Mouse (Mus musculus) ES-Bruce4 (cell line): ENCODE data around the gene Ddx55.
"Not testable (repeated sequence)": the region's sequence is repeated elsewhere in the genome, so short reads cannot be mapped to it uniquely, and the experiment has no call there.

Source experiments
- CTCF ChIP-seq: IDR thresholded peaks from one replicate; pipeline ENCODE4 v1.8.1; 2011; ENCODE audit warnings: low read depth, low read length
- EP300 ChIP-seq: IDR thresholded peaks from 2 replicates; pipeline ENCODE4 v1.6.1; 2011; ENCODE audit warnings: low read depth, low read length; ENCODE audit not compliant: insufficient read depth
- POLR2A ChIP-seq: IDR thresholded peaks from one replicate; pipeline ENCODE4 v1.8.1; 2011; ENCODE audit warnings: low read length; ENCODE audit not compliant: insufficient read depth

GRCm38 (mm10) chr5:124599726-124600125 lies 47.1 kb downstream of the Ddx55 start:
- TF ChIP-seq CTCF, EP300, POLR2A: not testable (repeated sequence)
